Mouse (Mus musculus) forebrain, embryonic 12.5 days (tissue): ENCODE measurements around the gene Tradd. TPM values are rescaled to one million over a fixed set of nuclear protein-coding genes. Genes with fewer than 3 reads are reported as not detected.
"Not testable (repeated sequence)": the region's sequence is repeated elsewhere in the genome, so short reads cannot be mapped to it uniquely, and the experiment has no call there.

ENCODE experiments used
- ATAC-seq: fragments of 200-750 bp; cut with Nextera tagmentation; 2 replicates; pipeline ENCODE4 v1.8.0; 2017; ENCODE audit warnings: moderate TSS enrichment; ENCODE audit not compliant: low FRiP score
- H3K27ac ChIP-seq: fragments of 300-500 bp; sonication (generic); 2 replicates; pipeline ENCODE4 v1.5.1; 2016; ENCODE audit warnings: mild to moderate bottlenecking
- H3K27me3 ChIP-seq: fragments of 300-500 bp; sonication (generic); 2 replicates; pipeline ENCODE4 v1.6.1; 2016; ENCODE audit warnings: mild to moderate bottlenecking
- H3K36me3 ChIP-seq: fragments of 300-500 bp; sonication (generic); replicated peaks from 2 replicates; pipeline ENCODE4 v1.6.1; 2016; ENCODE audit warnings: mild to moderate bottlenecking
- H3K4me1 ChIP-seq: fragments of 300-500 bp; sonication (generic); 2 replicates; pipeline ENCODE4 v1.6.1; 2016
- H3K4me2 ChIP-seq: fragments of 300-500 bp; sonication (generic); 2 replicates; pipeline ENCODE4 v1.6.1; 2016; ENCODE audit warnings: mild to moderate bottlenecking, moderate library complexity
- H3K4me3 ChIP-seq: fragments of 300-500 bp; sonication (generic); replicated peaks from 2 replicates; pipeline ENCODE4 v1.5.1; 2016; ENCODE audit warnings: mild to moderate bottlenecking
- H3K9ac ChIP-seq: fragments of 300-500 bp; sonication (generic); 2 replicates; pipeline ENCODE4 v1.6.1; 2016; ENCODE audit warnings: mild to moderate bottlenecking
- H3K9me3 ChIP-seq: fragments of 300-500 bp; sonication (generic); 2 replicates; pipeline ENCODE4 v1.6.1; 2016
- WGBS: fragments of 180-500 bp; shearing (Covaris S2); methylation state at CpG from one replicate; pipeline ENCODE4 v1.1.7; 2016; 5-methylcytosine and 5-hydroxymethylcytosine counted together
- polyA plus RNA-seq: library from polyadenylated mRNA; unstranded; fragments of >200 nt; fragmentation: Nextera tagmentation; extraction: Ambion mirVana; gene quantifications from 2 replicates; pipeline ENCODE4 v1.2.1, GENCODE M21; 2016

Tradd gene
- polyA plus RNA-seq, 1 experiment from 2014 or later = 10.8 TPM

DNA sequence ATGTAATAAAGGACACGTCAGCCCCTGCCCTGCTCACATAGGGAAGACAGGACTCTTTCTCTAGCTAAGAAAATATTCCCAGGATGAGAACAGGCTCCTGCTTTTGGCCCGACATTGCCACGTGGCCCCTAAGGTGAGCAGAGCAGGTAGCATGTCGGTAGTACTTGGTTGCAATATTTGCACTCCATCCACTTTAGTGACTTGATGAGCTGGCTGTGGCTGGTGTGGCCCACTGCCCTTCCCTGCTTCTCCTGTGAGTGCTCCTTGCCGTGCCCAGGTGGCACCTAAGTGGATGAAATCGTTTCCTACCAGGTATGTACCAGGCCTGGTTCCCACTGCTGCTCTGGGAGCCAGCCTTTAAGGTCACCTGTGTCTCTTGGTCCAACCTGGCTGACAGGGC, 12.5 kb downstream of the Tradd start:
- Histone ChIP-seq H3K4me3 (no peak overlapping the region), H3K9ac (no peak overlapping the region), H3K27ac (no peak overlapping the region), H3K27me3 (peaks cover 30% of the 10 kb centered on the region), H3K36me3 (peaks cover 52% of the 10 kb centered on the region), H3K4me2 (no peak overlapping the region), H3K9me3 (no peaks in the 10 kb centered on the region), H3K4me1 (peaks cover 15% of the 10 kb centered on the region)
- WGBS = 94% methylated on average over 6 of the region's 6 CpGs
- ATAC-seq = no peak

DNA sequence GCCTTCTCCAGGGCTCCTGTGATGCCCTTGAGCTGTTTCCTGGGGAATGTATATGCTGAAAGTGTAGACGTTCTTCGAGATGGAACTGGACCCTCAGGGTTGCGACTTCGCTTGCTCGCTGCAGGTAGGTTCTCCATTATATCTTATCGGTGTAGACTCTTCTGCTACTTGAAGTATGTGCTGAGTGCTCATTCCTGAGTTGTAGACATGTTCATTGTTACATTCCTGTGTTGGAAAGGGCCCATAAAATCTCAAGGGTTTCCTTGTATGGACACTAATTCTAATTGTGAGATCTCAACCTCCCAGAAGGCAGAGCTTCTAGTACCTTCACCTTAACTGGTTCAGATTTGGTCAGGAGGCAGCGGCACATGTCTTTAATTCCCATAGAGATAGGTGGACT, 23.4 kb downstream of the Tradd start:
- Histone ChIP-seq H3K4me3 (no peak overlapping the region), H3K36me3 (peaks cover 42% of the 10 kb centered on the region), H3K4me1 (no peaks in the 10 kb centered on the region), H3K9me3 (no peaks in the 10 kb centered on the region), H3K4me2 (no peak overlapping the region), H3K27me3 (no peaks in the 10 kb centered on the region), H3K9ac (no peak overlapping the region), H3K27ac (no peak overlapping the region)
- WGBS = 97% methylated on average over 7 of the region's 7 CpGs
- no peak for ATAC-seq

DNA sequence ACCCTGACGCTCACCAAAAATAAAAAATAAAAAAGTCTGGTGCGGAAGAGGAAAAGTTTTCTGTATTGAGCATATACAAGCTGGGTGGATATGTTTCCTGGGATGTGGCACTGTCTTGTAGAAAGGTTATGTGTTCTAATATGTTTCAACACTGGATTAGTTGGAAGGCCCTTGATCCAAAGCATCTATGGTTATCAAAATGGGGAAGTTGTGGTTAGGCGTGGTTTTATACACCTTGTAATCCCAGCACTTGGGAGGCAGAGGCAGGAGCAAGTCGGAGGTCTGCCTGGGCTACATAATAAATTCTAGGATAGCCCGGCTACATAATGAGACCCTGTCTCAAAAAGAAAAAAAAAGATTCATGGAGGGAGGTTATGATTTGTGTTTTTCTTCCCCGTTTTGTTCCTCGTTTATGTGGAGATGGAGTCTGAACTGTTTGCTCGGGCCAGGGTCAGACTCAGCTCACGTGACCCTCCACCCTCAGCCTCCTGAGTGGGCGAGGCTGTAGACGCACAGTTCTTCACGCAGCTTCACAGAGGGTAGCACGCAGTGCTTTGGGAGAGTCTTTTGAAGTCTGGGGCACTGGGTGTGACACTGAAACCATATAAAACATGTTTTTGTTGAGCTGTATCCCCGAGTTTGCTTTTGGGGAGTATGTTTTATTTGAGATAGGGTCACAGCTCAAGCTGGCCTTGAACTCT, 26.8 kb downstream of the Tradd start:
- WGBS = 91% methylated on average over 14 of the region's 14 CpGs
- Histone ChIP-seq H3K27me3 (no peaks in the 10 kb centered on the region), H3K9me3 (no peaks in the 10 kb centered on the region), H3K27ac (no peak overlapping the region), H3K9ac (no peak overlapping the region), H3K4me1 (no peaks in the 10 kb centered on the region), H3K36me3 (peaks cover 52% of the 10 kb centered on the region), H3K4me2 (no peak overlapping the region), H3K4me3 (no peak overlapping the region)
- no peak for ATAC-seq

DNA sequence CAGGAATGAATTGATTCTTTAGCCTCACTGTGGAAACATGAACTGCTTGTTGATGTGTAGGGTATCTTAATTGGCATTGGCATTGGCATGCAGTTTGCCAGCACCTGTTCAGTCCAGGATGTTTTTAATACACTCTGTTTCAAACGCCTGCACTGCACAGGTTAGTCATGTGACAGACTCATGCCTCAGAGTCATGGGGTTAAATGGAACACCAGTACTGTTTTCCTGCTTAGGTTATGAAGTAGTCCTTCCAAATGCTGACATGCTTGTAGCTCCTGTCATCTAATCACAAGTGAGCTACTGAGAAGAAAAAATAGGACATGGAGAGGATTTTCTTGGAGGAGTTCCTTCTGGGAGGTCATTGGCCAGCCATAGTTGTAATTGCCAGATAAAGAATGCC, 29.2 kb downstream of the Tradd start:
- H3K4me2 ChIP-seq = no peak overlapping the region
- no peaks in the 10 kb centered on the region for H3K4me1 ChIP-seq
- no peak for ATAC-seq
- 82% methylated on average over 1 of the region's 1 CpGs for WGBS
- no peak overlapping the region for H3K9ac ChIP-seq
- H3K27ac ChIP-seq = no peak overlapping the region
- no peaks in the 10 kb centered on the region for H3K9me3 ChIP-seq
- no peak overlapping the region for H3K4me3 ChIP-seq
- H3K36me3 ChIP-seq = peaks cover 31% of the 10 kb centered on the region
- no peaks in the 10 kb centered on the region for H3K27me3 ChIP-seq

DNA sequence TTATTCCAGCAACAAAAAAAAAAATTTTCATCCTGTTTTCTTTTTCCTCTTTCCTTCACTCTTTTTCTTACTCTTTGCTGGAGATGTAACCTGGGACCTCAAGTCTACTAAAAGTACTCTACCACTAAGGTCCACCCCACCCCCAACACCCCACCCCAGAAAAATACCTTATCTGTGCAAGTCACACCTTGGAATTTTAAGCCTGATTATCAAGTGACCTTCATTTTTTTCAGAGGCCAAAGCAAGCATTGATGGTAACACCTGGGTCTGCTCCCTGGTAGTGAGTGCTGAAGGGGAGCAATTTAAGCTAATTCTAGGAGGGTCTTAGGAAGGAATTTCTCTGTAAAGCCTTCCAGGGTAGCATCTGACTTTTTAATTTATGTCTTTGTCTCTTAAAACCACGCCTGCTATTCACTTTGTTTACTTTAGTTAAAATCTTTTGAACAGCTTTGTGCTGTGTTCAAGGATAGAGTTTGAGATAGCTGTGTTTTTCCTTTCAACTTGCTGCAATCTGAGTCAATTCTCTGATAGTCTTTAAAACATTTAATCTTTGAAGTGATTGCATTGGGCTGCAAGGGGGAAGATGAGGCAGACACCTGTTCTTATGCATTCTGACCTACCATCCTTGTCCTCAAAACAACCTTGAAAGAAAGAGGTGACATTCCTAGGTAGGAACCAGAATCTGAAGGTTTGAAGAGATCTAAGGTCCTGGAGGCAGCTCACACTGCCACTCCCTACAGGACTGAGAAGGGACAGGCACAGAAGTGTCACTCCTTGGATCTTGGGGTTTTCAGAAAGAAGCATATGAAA, 31.1 kb downstream of the Tradd start:
- no peak overlapping the region for H3K4me3 ChIP-seq
- no peaks in the 10 kb centered on the region for H3K4me1 ChIP-seq
- no peaks in the 10 kb centered on the region for H3K9me3 ChIP-seq
- no peak overlapping the region for H3K4me2 ChIP-seq
- no peak overlapping the region for H3K9ac ChIP-seq
- H3K27ac ChIP-seq = no peak overlapping the region
- H3K36me3 ChIP-seq = peaks cover 21% of the 10 kb centered on the region; the same call in 1 of the 2 replicates
- WGBS = 82% methylated on average over 1 of the region's 1 CpGs
- H3K27me3 ChIP-seq = no peaks in the 10 kb centered on the region
- ATAC-seq = no peak

DNA sequence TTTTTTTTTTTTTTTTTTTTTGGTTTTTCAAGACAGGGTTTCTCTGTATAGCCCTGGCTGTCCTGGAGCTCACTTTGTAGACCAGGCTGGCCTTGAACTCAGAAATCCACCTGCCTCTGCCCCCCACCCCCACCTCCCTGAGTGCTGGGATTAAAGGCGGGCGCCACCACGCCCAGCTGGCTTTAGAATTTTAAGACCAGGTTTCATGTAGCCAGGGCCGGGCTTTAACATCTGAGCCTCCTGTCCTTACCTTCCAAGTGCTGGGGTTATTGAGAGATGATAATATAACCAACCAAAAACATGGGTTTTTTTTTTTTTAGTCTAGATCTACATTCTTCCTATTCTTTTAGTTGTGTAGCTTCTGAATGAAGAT, 32.1 kb downstream of the Tradd start:
- H3K9ac ChIP-seq, ATAC-seq, H3K4me2 ChIP-seq, H3K9me3 ChIP-seq, H3K27ac ChIP-seq, H3K27me3 ChIP-seq, H3K4me1 ChIP-seq, H3K4me3 ChIP-seq: not testable (repeated sequence)
- peaks cover 21% of the 10 kb centered on the region; the same call in 1 of the 2 replicates for H3K36me3 ChIP-seq
- 91% methylated on average over 4 of the region's 4 CpGs for WGBS

DNA sequence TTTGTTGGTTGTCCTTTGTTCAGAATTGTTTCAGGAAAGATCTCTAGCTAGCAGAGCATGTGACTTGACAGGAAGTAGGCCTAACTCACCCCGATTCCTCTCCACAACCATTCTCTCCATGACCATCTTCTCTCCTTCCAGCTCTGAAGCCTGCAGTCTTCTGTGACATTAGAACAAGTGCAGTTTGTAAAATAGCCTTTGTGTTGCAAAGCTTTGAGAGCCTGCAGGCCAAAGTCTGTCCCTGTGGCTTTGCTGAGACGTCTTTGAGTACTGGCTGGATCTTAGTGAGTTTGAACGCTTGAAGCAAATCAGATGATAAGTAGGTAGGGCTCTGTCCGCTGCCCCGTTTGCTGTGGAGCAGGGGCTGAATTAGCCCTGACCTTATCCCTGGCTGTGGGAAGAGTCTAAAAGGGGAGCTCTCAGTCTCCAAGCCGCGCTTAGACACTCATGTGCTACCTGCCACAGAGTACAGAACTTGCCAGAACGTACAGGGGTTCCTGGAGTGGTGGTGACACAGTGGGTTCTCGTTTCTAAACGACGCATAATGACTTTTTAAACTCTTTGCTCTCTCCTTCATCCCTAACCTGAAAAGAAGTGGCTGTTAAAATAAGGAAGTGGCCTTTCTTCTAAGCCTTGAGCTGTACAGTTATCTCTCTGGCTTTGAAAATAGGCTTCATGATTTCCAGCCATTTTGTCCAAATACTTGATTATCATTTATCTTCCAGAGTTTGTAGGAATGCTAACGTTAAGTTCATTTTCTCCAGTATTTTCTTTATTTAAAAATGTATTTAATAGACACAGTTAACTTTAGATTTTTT, 32.7 kb downstream of the Tradd start:
- no peak for ATAC-seq
- no peaks in the 10 kb centered on the region for H3K9me3 ChIP-seq
- no peaks in the 10 kb centered on the region for H3K27me3 ChIP-seq
- no peak overlapping the region for H3K4me3 ChIP-seq
- WGBS = 87% methylated on average over 12 of the region's 12 CpGs
- H3K9ac ChIP-seq = no peak overlapping the region
- no peak overlapping the region for H3K4me2 ChIP-seq
- H3K27ac ChIP-seq = no peak overlapping the region
- no peaks in the 10 kb centered on the region for H3K4me1 ChIP-seq
- H3K36me3 ChIP-seq = peaks cover 19% of the 10 kb centered on the region; the same call in 1 of the 2 replicates

DNA sequence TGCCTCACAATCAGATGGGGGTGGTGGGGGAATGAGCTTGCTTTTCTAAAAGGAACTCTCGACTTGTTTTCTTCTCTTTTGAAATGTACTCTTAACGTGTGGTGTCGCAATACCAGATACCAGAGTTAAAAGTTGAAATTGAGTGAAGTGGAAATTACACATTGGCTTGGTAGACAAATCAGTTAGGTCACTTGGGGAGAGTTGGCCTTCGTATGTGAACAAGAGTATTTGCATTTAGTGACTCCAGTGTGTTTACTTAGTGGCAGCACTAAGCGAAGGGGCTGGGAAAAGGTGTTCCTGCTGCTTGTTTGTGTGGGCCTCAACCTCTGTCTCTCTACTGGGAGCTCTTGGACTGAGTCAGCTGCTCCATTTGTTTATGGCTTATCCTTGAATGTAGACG, 38.5 kb downstream of the Tradd start:
- no peaks in the 10 kb centered on the region for H3K9me3 ChIP-seq
- H3K4me1 ChIP-seq = peaks cover 18% of the 10 kb centered on the region
- peak overlapping the region; percentile 90 for H3K9ac ChIP-seq
- no peak for ATAC-seq
- H3K27ac ChIP-seq = no peak overlapping the region
- H3K4me3 ChIP-seq = peak overlapping the region; percentile 94
- WGBS = 31% methylated on average over 6 of the region's 6 CpGs
- no peaks in the 10 kb centered on the region for H3K36me3 ChIP-seq
- peak overlapping the region; percentile 83 for H3K4me2 ChIP-seq
- no peaks in the 10 kb centered on the region for H3K27me3 ChIP-seq

DNA sequence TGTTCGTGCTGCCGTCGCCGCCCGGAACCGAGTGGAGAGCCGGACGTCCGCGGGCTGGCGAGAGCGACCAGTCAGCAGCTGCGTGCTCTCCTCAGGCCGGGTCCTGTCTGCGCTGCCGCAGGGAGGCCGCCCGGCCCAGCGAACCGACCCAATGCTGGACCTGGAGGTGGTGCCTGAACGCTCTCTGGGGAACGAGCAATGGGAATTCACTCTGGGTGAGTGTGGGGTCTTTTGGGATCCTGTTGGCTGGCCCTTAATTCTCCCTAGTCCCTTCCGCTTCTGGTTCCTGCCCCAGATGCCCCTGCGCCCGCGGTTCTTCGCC, 39.2 kb downstream of the Tradd start:
- H3K36me3 ChIP-seq = no peaks in the 10 kb centered on the region
- H3K4me3 ChIP-seq = peak overlapping the region; percentile 94
- under 1% methylated on average over 27 of the region's 27 CpGs for WGBS
- no peaks in the 10 kb centered on the region for H3K9me3 ChIP-seq
- peak overlapping the region; percentile 90 for H3K9ac ChIP-seq
- peaks cover 18% of the 10 kb centered on the region for H3K4me1 ChIP-seq
- H3K27ac ChIP-seq = peak overlapping the region; percentile 79
- ATAC-seq = no peak
- H3K27me3 ChIP-seq = no peaks in the 10 kb centered on the region
- H3K4me2 ChIP-seq = peak overlapping the region; percentile 83

DNA sequence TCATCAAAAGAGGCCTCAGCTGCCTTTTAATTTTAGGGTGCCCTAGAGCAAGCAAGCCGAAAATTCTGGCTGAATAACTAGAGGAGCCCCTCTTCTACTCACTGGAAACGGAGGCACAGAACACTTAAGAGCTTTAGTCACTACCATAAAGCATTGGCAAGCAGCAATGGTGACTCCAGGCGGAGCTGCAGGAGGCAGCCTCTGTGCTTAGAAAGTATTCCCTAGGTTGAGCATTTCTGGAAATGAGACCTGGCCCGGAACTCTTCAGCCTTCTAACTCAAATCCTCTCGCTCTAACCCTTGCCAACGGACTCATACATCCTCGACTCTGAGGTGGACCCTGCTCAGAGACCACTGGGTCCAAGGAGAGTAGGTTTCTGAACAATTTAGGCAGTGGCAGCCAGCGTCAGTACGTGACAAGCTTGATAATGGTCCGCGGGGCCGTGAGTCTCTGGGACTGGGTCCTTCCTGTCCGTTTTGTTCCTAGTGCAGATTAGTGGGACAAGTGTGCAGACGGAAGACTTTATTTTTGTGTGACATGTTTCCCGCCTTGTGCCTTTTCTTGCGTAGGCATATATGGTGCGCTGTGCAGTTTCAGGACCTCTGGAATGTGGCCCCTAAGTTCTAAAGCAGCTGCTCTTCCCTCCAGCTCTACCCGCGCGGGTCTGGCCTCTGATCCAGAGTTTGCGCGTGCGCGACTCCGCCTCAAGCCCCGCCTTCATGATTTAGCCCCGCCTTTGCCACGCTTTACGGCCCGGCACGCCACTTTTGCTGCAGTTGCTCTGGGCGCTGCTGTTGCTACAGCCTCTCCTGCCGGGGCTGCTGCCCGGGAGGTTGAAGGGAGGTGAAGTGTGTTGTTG, 39.8 kb downstream of the Tradd start, which contains the start of gene D230025D16Rik:
D230025D16Rik (plus strand) TSS at position 733 of the 859 bp plus-strand sequence.
- Histone ChIP-seq H3K9ac (peak within 1 kb of the TSS; percentile 90), H3K27ac (peak within 1 kb of the TSS; percentile 79), H3K27me3 (no peaks in the 10 kb centered on the region), H3K36me3 (no peaks in the 10 kb centered on the region), H3K4me1 (peaks cover 18% of the 10 kb centered on the region), H3K4me2 (peak within 1 kb of the TSS; percentile 83), H3K9me3 (no peaks in the 10 kb centered on the region), H3K4me3 (peak within 1 kb of the TSS; percentile 94)
- ATAC-seq = peak; percentile 97
- 2% methylated on average over 34 of the region's 34 CpGs for WGBS

DNA sequence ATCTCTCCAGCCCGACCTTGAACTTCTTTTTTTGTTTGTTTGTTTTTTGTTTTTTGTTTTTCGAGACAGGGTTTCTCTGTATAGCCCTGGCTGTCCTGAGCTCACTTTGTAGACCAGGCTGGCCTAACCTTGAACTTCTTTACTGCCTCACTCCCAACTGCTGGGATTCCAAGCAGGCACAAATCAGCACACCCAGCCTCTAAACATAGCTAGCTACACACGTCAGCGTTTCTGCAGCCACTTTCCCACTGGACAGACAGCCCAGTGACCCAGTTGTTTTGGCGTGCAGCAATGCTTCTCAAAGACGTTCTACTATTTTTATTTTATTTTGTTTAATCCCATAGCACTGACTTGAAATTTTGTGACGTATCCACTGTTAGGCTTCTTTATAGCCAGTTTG, 40.6 kb downstream of the Tradd start:
- ATAC-seq = no peak
- Histone ChIP-seq H3K27ac (no peak overlapping the region), H3K4me1 (peaks cover 18% of the 10 kb centered on the region), H3K36me3 (no peaks in the 10 kb centered on the region), H3K9me3 (no peaks in the 10 kb centered on the region), H3K27me3 (no peaks in the 10 kb centered on the region), H3K4me3 (no peak overlapping the region), H3K4me2 (no peak overlapping the region), H3K9ac (no peak overlapping the region)
- WGBS = 84% methylated on average over 7 of the region's 7 CpGs
